Mouse (Mus musculus): ENCODE results near the gene Zfp616. TPM values are rescaled to one million over a fixed set of nuclear protein-coding genes. Genes with fewer than 3 reads are reported as not detected.

The Zfp616 gene
- not detected in 2 replicates for polyA plus RNA-seq (2014; fragmentation: Nextera tagmentation; extraction: Ambion mirVana)

GRCm38 (mm10) chr11:74069655-74070054 is at the start of gene Zfp616:
Zfp616 (plus strand) TSS chr11:74069955.
- Histone ChIP-seq H3K9ac (ENCODE audit: low read length) (no peak within 1 kb of the TSS), H3K4me2 (ENCODE audit: low read depth) (no peak within 1 kb of the TSS), H3K36me3 (ENCODE audit: control insufficient read depth, insufficient read depth, low read length) (no peaks in the 10 kb centered on the region), H3K4me1 (ENCODE audit: control insufficient read depth, insufficient read depth, low read length) (no peaks in the 10 kb centered on the region), H3K9me3 (ENCODE audit: control insufficient read depth, low read length) (no peaks in the 10 kb centered on the region), H3K27ac (ENCODE audit: low read depth, low read length) (no peak within 1 kb of the TSS), H3K4me3 (ENCODE audit: low read depth, low read length) (no peak within 1 kb of the TSS), H3K27me3 (ENCODE audit: control insufficient read depth, insufficient read depth, low read length) (no peaks in the 10 kb centered on the region)
- DNase-seq (ENCODE audit: low spot score) (no peak), ATAC-seq (ENCODE audit: insufficient read depth, low FRiP score, low TSS enrichment) (no peak)
- WGBS = 97% methylated on average over 1 of the region's 1 CpGs

GRCm38 (mm10) chr11:74051347-74051746 is 18.4 kb upstream of the Zfp616 start:
- 73% methylated on average over 3 of the region's 3 CpGs for WGBS
- no peaks in the 10 kb centered on the region for H3K36me3 ChIP-seq (ENCODE audit: control insufficient read depth, insufficient read depth, low read length)
- no peak overlapping the region for H3K4me2 ChIP-seq (ENCODE audit: low read depth)
- H3K4me1 ChIP-seq (ENCODE audit: control insufficient read depth, insufficient read depth, low read length) = no peaks in the 10 kb centered on the region
- H3K27ac ChIP-seq (ENCODE audit: low read depth, low read length) = no peak overlapping the region
- peaks cover 3% of the 10 kb centered on the region; the same call in 1 of the 2 replicates for H3K9me3 ChIP-seq (ENCODE audit: control insufficient read depth, low read length)
- no peaks in the 10 kb centered on the region for H3K27me3 ChIP-seq (ENCODE audit: control insufficient read depth, insufficient read depth, low read length)
- DNase-seq (ENCODE audit: low spot score) (no peak), ATAC-seq (ENCODE audit: insufficient read depth, low FRiP score, low TSS enrichment) (no peak)
- H3K9ac ChIP-seq (ENCODE audit: low read length) = no peak overlapping the region
- H3K4me3 ChIP-seq (ENCODE audit: low read depth, low read length) = no peak overlapping the region

DNA sequence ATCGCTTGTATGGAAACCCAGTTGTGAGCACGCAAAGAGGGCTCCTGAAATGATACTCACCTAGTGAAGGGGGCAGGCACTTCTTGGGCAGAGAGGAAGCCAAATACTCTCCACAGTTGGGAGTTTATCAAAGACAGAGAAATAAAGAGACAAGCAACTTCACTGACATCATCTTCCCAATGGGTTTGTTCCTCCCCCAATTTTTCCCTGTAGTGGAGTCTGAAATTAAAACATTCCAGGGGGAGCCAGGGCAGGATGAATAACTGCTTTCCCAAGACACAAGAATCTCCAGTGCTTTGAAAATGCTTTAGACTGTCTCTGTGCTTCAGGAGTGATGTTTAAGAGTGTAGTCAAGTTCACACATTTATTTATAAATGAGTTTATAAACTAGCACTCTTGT is 13.3 kb upstream of the Zfp616 start, which contains the start of the genes Olfr139 and Olfr399:
Gene Olfr139, minus strand, starts transcription at position 101 of the 400 bp plus-strand sequence.
Gene Olfr399, minus strand, starts transcription at position 165 of the 400 bp plus-strand sequence.
- H3K27me3 ChIP-seq (ENCODE audit: control insufficient read depth, insufficient read depth, low read length) = no peaks in the 10 kb centered on the region
- no peaks in the 10 kb centered on the region for H3K36me3 ChIP-seq (ENCODE audit: control insufficient read depth, insufficient read depth, low read length)
- H3K4me1 ChIP-seq (ENCODE audit: control insufficient read depth, insufficient read depth, low read length) = no peaks in the 10 kb centered on the region
- H3K9ac ChIP-seq (ENCODE audit: low read length) = no peak within 1 kb of the TSS
- H3K27ac ChIP-seq (ENCODE audit: low read depth, low read length) = no peak within 1 kb of the TSS
- H3K4me3 ChIP-seq (ENCODE audit: low read depth, low read length) = no peak within 1 kb of the TSS
- H3K4me2 ChIP-seq (ENCODE audit: low read depth) = no peak within 1 kb of the TSS
- 86% methylated on average over 2 of the region's 2 CpGs for WGBS
- 0 out of 2 replicates have a peak, but pooled peaks cover 2% of the 10 kb centered on the region for H3K9me3 ChIP-seq (ENCODE audit: control insufficient read depth, low read length)
- ATAC-seq (ENCODE audit: insufficient read depth, low FRiP score, low TSS enrichment) (no peak), DNase-seq (ENCODE audit: low spot score) (no peak)

DNA sequence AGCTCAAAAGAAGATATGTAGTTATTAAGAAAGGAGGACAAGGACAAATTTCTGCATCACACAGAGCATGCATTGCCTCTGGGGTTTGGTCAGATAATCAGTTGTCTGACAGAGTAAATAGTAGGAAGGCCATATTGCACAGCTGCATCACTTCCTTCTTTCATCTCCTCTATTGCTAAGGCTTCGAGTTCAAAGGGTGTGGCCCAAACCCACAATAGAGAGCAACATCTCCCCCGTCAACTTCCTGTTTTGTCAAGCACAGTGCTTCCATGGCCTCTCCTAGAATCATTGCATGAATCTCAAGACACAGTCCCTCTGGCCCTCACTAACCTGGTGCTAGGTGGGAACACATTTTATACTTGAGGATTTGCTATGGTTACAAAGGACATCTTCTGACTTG is 31.0 kb downstream of the Zfp616 start:
- Histone ChIP-seq H3K4me2 (ENCODE audit: low read depth) (no peak overlapping the region), H3K4me3 (ENCODE audit: low read depth, low read length) (no peak overlapping the region), H3K27ac (ENCODE audit: low read depth, low read length) (no peak overlapping the region), H3K9ac (ENCODE audit: low read length) (no peak overlapping the region), H3K4me1 (ENCODE audit: control insufficient read depth, insufficient read depth, low read length) (no peaks in the 10 kb centered on the region), H3K9me3 (ENCODE audit: control insufficient read depth, low read length) (0 out of 2 replicates have a peak, but pooled peaks cover 3% of the 10 kb centered on the region), H3K27me3 (ENCODE audit: control insufficient read depth, insufficient read depth, low read length) (no peaks in the 10 kb centered on the region), H3K36me3 (ENCODE audit: control insufficient read depth, insufficient read depth, low read length) (no peaks in the 10 kb centered on the region)
- 73% methylated on average over 2 of the region's 2 CpGs for WGBS
- no peak for ATAC-seq (ENCODE audit: insufficient read depth, low FRiP score, low TSS enrichment)
- DNase-seq (ENCODE audit: low spot score) = no peak

DNA sequence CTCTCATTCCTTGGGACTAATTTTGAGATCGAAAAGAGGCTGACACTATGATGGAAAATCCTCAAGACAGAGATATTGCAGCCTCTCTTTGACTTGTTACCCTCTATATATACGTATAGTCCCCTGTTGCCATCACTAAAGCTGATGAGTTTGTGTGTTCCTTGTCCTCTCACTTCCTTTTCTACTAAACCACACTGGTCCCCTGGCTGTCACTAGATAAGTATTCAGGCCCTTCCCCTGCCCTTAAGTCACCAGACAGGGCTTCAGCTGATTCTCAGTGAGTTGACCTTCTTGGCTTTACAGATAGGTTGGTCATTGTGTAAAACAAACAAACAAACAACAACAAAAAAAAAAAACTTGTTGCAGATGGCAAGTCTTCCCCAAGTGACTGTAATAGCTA is 31.8 kb downstream of the Zfp616 start:
- ATAC-seq (ENCODE audit: insufficient read depth, low FRiP score, low TSS enrichment) = no peak
- H3K4me3 ChIP-seq (ENCODE audit: low read depth, low read length) = no peak overlapping the region
- H3K36me3 ChIP-seq (ENCODE audit: control insufficient read depth, insufficient read depth, low read length) = no peaks in the 10 kb centered on the region
- no peak overlapping the region for H3K4me2 ChIP-seq (ENCODE audit: low read depth)
- H3K9ac ChIP-seq (ENCODE audit: low read length) = no peak overlapping the region
- H3K27me3 ChIP-seq (ENCODE audit: control insufficient read depth, insufficient read depth, low read length) = no peaks in the 10 kb centered on the region
- 53% methylated on average over 2 of the region's 2 CpGs for WGBS
- H3K27ac ChIP-seq (ENCODE audit: low read depth, low read length) = no peak overlapping the region
- H3K4me1 ChIP-seq (ENCODE audit: control insufficient read depth, insufficient read depth, low read length) = no peaks in the 10 kb centered on the region
- no peak for DNase-seq (ENCODE audit: low spot score)
- 0 out of 2 replicates have a peak, but pooled peaks cover 3% of the 10 kb centered on the region for H3K9me3 ChIP-seq (ENCODE audit: control insufficient read depth, low read length)

DNA sequence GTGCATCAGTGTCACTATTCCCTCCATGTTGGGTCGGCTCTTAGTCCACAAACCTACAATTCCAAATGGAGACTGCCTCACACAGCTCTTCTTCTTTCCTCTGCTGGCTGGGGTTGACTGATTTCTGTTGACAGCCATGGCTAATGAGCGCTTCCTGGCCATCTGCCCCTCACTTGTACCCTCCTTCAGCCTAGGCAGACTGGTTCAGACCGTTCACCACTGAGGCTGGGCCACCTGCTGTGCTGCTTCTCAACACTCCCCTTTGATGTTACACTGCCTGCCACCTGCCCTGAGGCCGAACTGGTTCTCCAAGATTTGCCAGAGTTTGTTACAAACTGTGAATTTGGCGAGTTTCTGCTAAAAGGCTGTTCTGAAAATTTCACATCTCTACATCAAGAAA is 35.3 kb downstream of the Zfp616 start:
- Histone ChIP-seq H3K9ac (ENCODE audit: low read length) (no peak overlapping the region), H3K36me3 (ENCODE audit: control insufficient read depth, insufficient read depth, low read length) (no peaks in the 10 kb centered on the region), H3K27me3 (ENCODE audit: control insufficient read depth, insufficient read depth, low read length) (no peaks in the 10 kb centered on the region), H3K9me3 (ENCODE audit: control insufficient read depth, low read length) (0 out of 2 replicates have a peak, but pooled peaks cover 3% of the 10 kb centered on the region), H3K27ac (ENCODE audit: low read depth, low read length) (no peak overlapping the region), H3K4me2 (ENCODE audit: low read depth) (no peak overlapping the region), H3K4me1 (ENCODE audit: control insufficient read depth, insufficient read depth, low read length) (no peaks in the 10 kb centered on the region), H3K4me3 (ENCODE audit: low read depth, low read length) (no peak overlapping the region)
- no peak for ATAC-seq (ENCODE audit: insufficient read depth, low FRiP score, low TSS enrichment)
- 35% methylated on average over 5 of the region's 5 CpGs for whole genome bisulfite sequencing
- no peak for DNase-seq (ENCODE audit: low spot score)

GRCm38 (mm10) chr11:74113412-74113811 is 43.7 kb downstream of the Zfp616 start, which contains the start of gene Olfr401:
Olfr401 (plus strand) TSS chr11:74113712.
- ATAC-seq (ENCODE audit: insufficient read depth, low FRiP score, low TSS enrichment) (no peak), DNase-seq (ENCODE audit: low spot score) (no peak)
- H3K4me1 ChIP-seq (ENCODE audit: control insufficient read depth, insufficient read depth, low read length) = no peaks in the 10 kb centered on the region
- H3K4me2 ChIP-seq (ENCODE audit: low read depth) = no peak within 1 kb of the TSS
- no peak within 1 kb of the TSS for H3K27ac ChIP-seq (ENCODE audit: low read depth, low read length)
- no peaks in the 10 kb centered on the region for H3K36me3 ChIP-seq (ENCODE audit: control insufficient read depth, insufficient read depth, low read length)
- H3K9me3 ChIP-seq (ENCODE audit: control insufficient read depth, low read length) = peaks cover 5% of the 10 kb centered on the region
- H3K4me3 ChIP-seq (ENCODE audit: low read depth, low read length) = no peak within 1 kb of the TSS
- H3K27me3 ChIP-seq (ENCODE audit: control insufficient read depth, insufficient read depth, low read length) = no peaks in the 10 kb centered on the region
- no peak within 1 kb of the TSS for H3K9ac ChIP-seq (ENCODE audit: low read length)

Other genes starting within 250 kb of the Zfp616 start
- gene Olfr393, start 218.5 kb upstream of the Zfp616 start, polyA plus RNA-seq (2014; fragmentation: Nextera tagmentation; extraction: Ambion mirVana) = not detected in 2 replicates
- not detected in 2 replicates for gene Olfr394, start 179.2 kb upstream of the Zfp616 start, polyA plus RNA-seq (2014; fragmentation: Nextera tagmentation; extraction: Ambion mirVana)
- not detected in 2 replicates for gene Olfr395, start 160.7 kb upstream of the Zfp616 start, polyA plus RNA-seq (2014; fragmentation: Nextera tagmentation; extraction: Ambion mirVana)
- not detected in 2 replicates for gene Olfr23, start 133.3 kb upstream of the Zfp616 start, polyA plus RNA-seq (2014; fragmentation: Nextera tagmentation; extraction: Ambion mirVana)
- gene Olfr397, start 109.1 kb upstream of the Zfp616 start, polyA plus RNA-seq (2014; fragmentation: Nextera tagmentation; extraction: Ambion mirVana) = not detected in 2 replicates
- not detected in 2 replicates for gene Olfr398, start 79.5 kb upstream of the Zfp616 start, polyA plus RNA-seq (2014; fragmentation: Nextera tagmentation; extraction: Ambion mirVana)
- not detected in 2 replicates for gene Olfr139, start 13.4 kb upstream of the Zfp616 start, polyA plus RNA-seq (2014; fragmentation: Nextera tagmentation; extraction: Ambion mirVana)
- not detected in 2 replicates for gene Olfr399, start 13.3 kb upstream of the Zfp616 start, polyA plus RNA-seq (2014; fragmentation: Nextera tagmentation; extraction: Ambion mirVana)
- gene Olfr401, start 43.8 kb downstream of the Zfp616 start, polyA plus RNA-seq (2014; fragmentation: Nextera tagmentation; extraction: Ambion mirVana) = not detected in 2 replicates
- gene Olfr402, start 83.6 kb downstream of the Zfp616 start, polyA plus RNA-seq (2014; fragmentation: Nextera tagmentation; extraction: Ambion mirVana) = not detected in 2 replicates
- not detected in 2 replicates for gene Olfr403, start 116.3 kb downstream of the Zfp616 start, polyA plus RNA-seq (2014; fragmentation: Nextera tagmentation; extraction: Ambion mirVana)
- gene Olfr43, start 141.4 kb downstream of the Zfp616 start, polyA plus RNA-seq (2014; fragmentation: Nextera tagmentation; extraction: Ambion mirVana) = not detected in 2 replicates
- gene Olfr406, start 189.9 kb downstream of the Zfp616 start, polyA plus RNA-seq (2014; fragmentation: Nextera tagmentation; extraction: Ambion mirVana) = not detected in 2 replicates
- gene Olfr59, start 213.8 kb downstream of the Zfp616 start, polyA plus RNA-seq (2014; fragmentation: Nextera tagmentation; extraction: Ambion mirVana) = not detected in 2 replicates

Data from neural tube, embryonic 11.5 days (tissue).